Mouse (Mus musculus) midbrain, embryonic 10.5 days (tissue): Measurements from ENCODE around the gene Fbf1. TPM values are rescaled to one million over a fixed set of nuclear protein-coding genes. Genes with fewer than 3 reads are reported as not detected.
"Not testable (repeated sequence)": the region's sequence is repeated elsewhere in the genome, so short reads cannot be mapped to it uniquely, and the experiment has no call there.

Experiments used
- DNase-seq: peaks from one replicate; pipeline ENCODE4 v3.0.0-alpha.2; 2017; ENCODE audit warnings: low spot score
- H3K27ac ChIP-seq: fragments of 300-500 bp; sonication (generic); replicated peaks from 2 replicates; pipeline ENCODE4 v1.5.1; 2016; ENCODE audit warnings: mild to moderate bottlenecking
- H3K27me3 ChIP-seq: fragments of 300-500 bp; sonication (generic); 2 replicates; pipeline ENCODE4 v1.6.1; 2016; ENCODE audit warnings: low read depth, mild to moderate bottlenecking; ENCODE audit not compliant: poor library complexity, severe bottlenecking
- H3K36me3 ChIP-seq: fragments of 300-500 bp; sonication (generic); 2 replicates; pipeline ENCODE4 v1.6.1; 2016; ENCODE audit warnings: mild to moderate bottlenecking, moderate library complexity
- H3K4me1 ChIP-seq: fragments of 300-500 bp; sonication (generic); 2 replicates; pipeline ENCODE4 v1.6.1; 2016
- H3K4me3 ChIP-seq: fragments of 300-500 bp; sonication (generic); 2 replicates; pipeline ENCODE4 v1.5.1; 2016; ENCODE audit warnings: mild to moderate bottlenecking, moderate library complexity
- H3K9me3 ChIP-seq: fragments of 300-500 bp; sonication (generic); replicated peaks from 2 replicates; pipeline ENCODE4 v1.6.1; 2016; ENCODE audit warnings: mild to moderate bottlenecking
- WGBS: fragments of 180-500 bp; shearing (Covaris S2); methylation state at CpG from one replicate; pipeline ENCODE4 v1.1.7; 2016; 5-methylcytosine and 5-hydroxymethylcytosine counted together
- polyA plus RNA-seq: library from polyadenylated mRNA; unstranded; fragments of >200 nt; fragmentation: Nextera tagmentation; extraction: Ambion mirVana; gene quantifications from 2 replicates; pipeline ENCODE4 v1.2.1, GENCODE M21; 2016

The Fbf1 gene
- polyA plus RNA-seq, 1 experiment from 2014 or later: 58.9 TPM

DNA sequence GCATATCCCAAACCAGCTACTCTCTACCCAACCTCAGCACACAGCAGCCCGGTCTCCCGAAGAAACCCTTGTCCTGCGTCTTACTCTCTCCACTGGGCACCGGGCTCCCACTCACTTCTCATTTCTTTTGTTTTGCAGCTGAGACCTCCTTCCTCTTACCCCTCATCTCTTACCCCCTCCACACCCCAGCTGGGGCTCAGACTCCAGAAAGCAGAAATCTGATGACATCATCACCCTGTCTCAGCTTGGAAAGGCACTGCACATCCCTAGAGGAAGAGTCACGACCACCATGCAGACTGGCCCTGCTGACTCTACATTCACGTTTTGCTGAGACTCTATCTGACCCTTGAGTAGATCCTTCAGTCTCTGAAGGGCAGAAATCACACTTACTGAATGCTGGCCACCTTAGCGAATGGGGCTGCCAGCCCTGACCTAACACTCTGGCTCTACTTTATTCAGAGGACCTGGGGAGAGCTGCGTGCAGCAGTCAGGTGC is 37.9 kb downstream of the Fbf1 start:
- H3K4me1 ChIP-seq: peaks cover 45% of the 10 kb centered on the region
- peak overlapping the region; percentile 88 for H3K27ac ChIP-seq
- H3K36me3 ChIP-seq: peaks cover 51% of the 10 kb centered on the region
- WGBS: 48% methylated on average over 8 of the region's 8 CpGs
- peaks cover 24% of the 10 kb centered on the region for H3K27me3 ChIP-seq
- H3K9me3 ChIP-seq: no peaks in the 10 kb centered on the region
- H3K4me3 ChIP-seq: peak overlapping the region; percentile 67
- no peak for DNase-seq

DNA sequence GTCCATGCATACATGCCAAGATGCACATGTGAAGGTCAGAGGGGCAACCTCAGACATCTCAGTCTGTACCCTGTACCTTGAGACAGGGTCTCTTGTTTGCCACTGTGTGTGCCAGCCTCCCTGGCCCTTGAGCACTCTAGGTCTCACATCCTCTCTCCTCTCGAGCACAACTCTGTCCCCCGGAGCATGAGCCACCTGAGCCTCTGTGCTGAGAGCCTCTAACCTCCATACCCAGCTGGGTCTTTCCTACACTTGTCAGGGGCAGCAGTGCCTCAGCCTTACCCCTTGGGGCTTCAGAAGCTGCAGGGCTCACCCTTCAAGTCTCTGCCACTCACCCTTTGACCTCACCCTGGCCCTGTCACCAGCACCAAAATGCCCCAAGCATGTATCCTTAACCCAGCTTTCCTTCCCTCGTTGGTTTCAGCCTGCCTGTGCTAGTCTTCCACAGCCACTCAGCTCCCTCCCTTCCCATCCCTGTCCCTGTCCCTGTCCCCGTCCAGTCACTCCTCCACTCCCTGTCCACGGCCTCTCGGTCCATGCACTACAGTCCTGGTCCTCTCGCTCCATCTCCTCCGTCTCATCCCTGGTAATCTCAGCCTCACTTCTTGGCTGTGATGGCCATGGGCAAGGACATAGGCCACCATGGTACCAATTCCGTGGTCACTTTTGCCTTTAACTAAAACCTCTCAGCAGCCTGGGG is 38.7 kb downstream of the Fbf1 start:
- 83% methylated on average over 9 of the region's 9 CpGs for WGBS
- H3K9me3 ChIP-seq: no peaks in the 10 kb centered on the region
- peaks cover 45% of the 10 kb centered on the region for H3K4me1 ChIP-seq
- peak overlapping the region; percentile 67; the same call in 1 of the 2 replicates for H3K4me3 ChIP-seq
- no peak for DNase-seq
- peaks cover 24% of the 10 kb centered on the region for H3K27me3 ChIP-seq
- H3K36me3 ChIP-seq: peaks cover 43% of the 10 kb centered on the region
- H3K27ac ChIP-seq: peak overlapping the region; percentile 88

DNA sequence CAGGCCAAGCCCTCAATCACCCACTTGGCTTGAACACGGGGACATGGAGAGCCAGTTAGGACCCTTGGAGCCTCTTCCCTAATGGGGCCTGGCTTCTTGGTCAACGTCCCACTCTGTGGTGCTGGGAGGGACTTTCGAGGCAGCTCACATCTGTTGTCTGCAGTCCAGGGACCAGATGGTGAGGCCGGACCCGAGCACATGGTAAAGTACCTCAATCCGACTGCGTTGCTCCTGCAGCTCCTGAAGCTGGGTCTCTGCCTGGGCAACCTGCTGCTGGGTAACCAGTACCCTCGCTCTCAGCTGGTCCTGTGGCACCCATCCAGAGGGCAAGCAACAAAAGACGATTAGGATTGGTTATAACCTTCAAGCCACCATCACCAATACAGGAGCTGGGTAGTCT is 40.0 kb downstream of the Fbf1 start:
- Histone ChIP-seq H3K9me3 (no peaks in the 10 kb centered on the region), H3K27me3 (peaks cover 24% of the 10 kb centered on the region), H3K27ac (peak overlapping the region; percentile 71), H3K4me1 (peaks cover 45% of the 10 kb centered on the region), H3K4me3 (peak overlapping the region; percentile 36; the same call in 1 of the 2 replicates), H3K36me3 (peaks cover 31% of the 10 kb centered on the region)
- no peak for DNase-seq
- 77% methylated on average over 9 of the region's 9 CpGs for WGBS

DNA sequence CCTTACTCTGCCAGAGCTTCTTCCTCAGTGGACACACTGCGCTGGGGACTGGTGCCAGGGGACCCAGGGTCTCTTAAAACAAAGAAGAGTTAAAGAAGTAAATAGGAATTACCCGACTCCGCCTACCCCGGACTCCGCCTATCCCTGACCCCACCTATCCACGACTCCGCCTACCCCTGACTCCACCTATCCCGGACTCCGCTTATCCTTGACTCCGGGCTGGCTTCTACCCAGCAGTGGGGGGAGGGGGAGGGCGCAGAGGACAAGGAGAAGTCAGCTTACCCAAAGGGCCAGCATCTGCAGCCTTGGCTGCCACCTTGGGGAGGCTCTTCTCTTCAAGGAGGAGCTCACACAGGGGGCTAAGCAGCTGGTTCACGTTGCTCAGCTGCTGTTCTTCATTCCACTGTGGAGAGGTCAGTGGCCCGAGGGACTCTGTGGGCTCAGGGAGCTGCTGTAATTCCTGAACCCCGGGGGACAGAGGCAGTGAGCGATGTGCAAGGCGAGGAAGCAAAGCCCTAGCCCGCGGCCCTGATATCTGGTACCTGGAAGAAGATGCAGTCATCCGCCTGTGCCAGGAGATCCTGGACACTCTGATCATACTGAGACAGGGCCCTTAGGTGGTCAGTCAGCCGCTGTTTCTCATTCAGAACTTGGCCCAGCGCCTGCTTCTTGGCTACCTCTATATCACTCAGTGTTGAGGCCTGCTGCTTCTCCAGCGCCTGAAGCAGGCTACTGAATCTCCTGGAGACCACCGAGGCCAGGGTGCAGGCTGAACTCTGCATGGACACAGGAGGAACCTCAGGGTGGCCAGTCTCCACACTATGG is 40.6 kb downstream of the Fbf1 start, which contains the start of gene Trim47:
Trim47 (minus strand) TSS at position 55 of the 825 bp plus-strand sequence.
- H3K4me3 ChIP-seq: peak within 1 kb of the TSS; percentile 36

DNA sequence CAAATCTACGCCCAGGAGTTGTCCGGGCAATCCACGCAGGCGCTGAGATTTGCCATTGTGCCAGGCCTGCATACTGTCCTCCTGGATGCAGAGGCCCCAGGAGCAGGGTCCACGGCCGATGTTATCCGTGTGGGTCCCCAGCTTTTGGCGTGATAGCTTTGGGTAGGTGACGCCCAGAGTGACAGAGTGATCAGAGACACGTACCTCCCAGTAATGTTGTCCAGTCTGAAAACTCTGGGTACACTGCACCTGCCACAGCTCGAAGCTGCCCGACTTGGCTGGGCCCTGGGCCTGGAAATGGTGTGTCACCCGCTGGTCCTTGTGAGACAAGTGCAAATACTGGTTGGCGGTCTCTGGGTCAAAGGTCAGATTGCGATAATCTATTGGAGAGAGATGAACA is 41.7 kb downstream of the Fbf1 start:
- Histone ChIP-seq H3K27me3 (peaks cover 19% of the 10 kb centered on the region), H3K4me3 (no peak overlapping the region), H3K9me3 (no peaks in the 10 kb centered on the region), H3K27ac (no peak overlapping the region), H3K36me3 (peaks cover 13% of the 10 kb centered on the region), H3K4me1 (peaks cover 40% of the 10 kb centered on the region)
- DNase-seq: no peak
- WGBS: 92% methylated on average over 15 of the region's 15 CpGs

More for the DNA sequence above, 40.6 kb downstream of the Fbf1 start, which contains the start of gene Trim47:
- H3K27ac ChIP-seq: peak within 1 kb of the TSS; percentile 71
- H3K9me3 ChIP-seq: no peaks in the 10 kb centered on the region
- WGBS: 26% methylated on average over 23 of the region's 23 CpGs
- peaks cover 24% of the 10 kb centered on the region for H3K36me3 ChIP-seq
- H3K27me3 ChIP-seq: peaks cover 24% of the 10 kb centered on the region
- DNase-seq: peak; percentile 68
- H3K4me1 ChIP-seq: peaks cover 45% of the 10 kb centered on the region

DNA sequence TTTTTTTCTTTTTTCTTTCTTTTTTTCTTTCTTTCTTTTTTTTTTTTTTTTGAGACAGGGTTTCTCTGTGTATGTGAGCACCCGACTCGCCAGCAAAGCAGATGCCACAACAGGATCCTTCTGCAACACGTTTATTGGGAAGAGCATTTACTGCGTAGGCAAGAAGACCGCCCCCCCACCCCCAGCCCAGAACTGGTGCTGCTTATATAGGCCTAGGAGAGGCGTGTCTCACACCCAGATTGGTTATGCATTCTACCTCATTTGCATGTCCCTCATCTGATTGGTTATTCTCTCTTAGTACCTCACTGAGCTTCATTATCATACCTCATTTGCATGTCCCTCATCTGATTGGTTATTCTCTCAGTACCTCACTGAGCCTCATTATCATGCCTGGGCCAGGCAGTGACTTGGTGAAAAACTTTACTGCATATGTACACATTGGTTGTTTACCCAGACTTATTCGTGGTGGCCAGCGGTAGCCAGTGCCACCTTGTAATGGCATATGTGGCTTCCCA is 46.2 kb downstream of the Fbf1 start:
- not testable (repeated sequence) for H3K9me3 ChIP-seq, H3K27ac ChIP-seq, H3K27me3 ChIP-seq, H3K4me3 ChIP-seq, DNase-seq
- 95% methylated on average over 8 of the region's 8 CpGs for WGBS
- Histone ChIP-seq H3K4me1 (peaks cover 17% of the 10 kb centered on the region), H3K36me3 (peaks cover 13% of the 10 kb centered on the region)

DNA sequence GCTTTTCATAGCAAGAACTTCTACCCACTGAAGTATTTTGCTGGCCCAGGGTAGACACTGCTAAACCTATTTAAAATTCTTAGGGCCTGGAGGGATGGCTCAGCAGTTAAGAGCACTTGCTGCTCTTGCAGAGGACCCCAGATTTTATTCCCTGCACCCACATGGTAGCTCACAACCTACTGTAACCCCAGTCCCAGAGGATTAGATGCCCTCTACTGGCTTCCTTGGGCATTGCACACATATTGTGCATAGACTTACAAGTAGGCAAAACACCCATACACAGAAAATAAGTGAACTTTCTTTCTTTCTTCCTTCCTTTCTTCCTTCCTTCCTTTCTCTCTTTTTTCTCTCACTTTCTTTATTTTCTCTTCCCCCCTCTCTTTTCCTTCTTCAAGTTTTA is 50.1 kb downstream of the Fbf1 start:
- Histone ChIP-seq H3K4me1 (peaks cover 13% of the 10 kb centered on the region), H3K36me3 (no peaks in the 10 kb centered on the region), H3K9me3 (no peaks in the 10 kb centered on the region), H3K27ac (no peak overlapping the region), H3K27me3 (no peaks in the 10 kb centered on the region), H3K4me3 (no peak overlapping the region)
- no peak for DNase-seq

DNA sequence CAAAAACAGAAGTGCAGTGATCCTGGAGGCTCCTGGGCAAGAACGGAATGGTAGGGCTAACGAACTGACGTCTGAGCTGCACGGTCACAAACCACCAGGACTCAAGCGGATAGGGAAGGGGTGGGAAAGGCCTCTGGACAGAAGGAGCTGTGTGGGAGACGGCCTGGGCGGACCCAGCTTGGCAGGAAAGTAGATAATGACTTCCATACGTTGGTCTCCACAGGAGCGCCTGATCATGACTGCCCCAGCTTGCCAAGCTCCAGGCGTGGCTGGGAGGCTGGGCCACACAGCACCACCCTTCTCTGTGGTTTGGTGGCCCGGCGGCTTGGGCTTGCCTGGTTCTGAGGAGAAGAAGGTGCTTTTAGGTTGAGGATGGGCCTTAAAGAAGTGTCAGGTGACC is 50.7 kb downstream of the Fbf1 start:
- H3K36me3 ChIP-seq: no peaks in the 10 kb centered on the region
- peaks cover 4% of the 10 kb centered on the region for H3K27me3 ChIP-seq
- WGBS: 79% methylated on average over 12 of the region's 12 CpGs
- H3K27ac ChIP-seq: no peak overlapping the region
- H3K4me3 ChIP-seq: no peak overlapping the region
- H3K9me3 ChIP-seq: no peaks in the 10 kb centered on the region
- H3K4me1 ChIP-seq: peaks cover 13% of the 10 kb centered on the region
- no peak for DNase-seq

DNA sequence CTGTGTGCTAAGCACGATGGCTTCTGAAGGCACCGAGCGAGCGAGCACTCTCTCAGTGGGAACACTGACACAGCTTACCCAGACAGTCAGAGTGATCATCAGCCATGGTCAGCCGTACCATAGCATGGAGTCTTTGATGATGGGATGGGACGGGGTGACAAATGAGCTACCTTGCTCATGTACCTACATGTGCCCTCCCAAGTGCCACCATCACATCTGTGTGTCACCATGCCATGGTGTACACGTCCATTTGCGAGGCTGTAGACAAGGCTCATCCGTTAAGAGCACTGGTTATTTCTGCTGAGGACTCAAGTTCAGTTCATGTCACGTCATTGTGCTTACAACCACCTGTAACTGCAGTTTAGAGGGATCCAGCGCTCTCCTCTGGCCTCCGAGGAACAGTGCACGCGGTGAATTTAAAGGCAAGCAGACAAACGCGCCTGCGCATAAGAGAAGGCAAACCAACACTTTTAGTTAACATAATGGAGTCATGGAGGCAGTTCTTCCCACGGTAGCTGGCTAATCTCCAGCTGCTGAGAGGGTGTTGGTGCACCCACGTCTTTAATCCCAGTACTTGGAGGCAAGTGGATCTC is 56.3 kb downstream of the Fbf1 start:
- no peak overlapping the region for H3K4me3 ChIP-seq
- no peak for DNase-seq
- H3K27ac ChIP-seq: no peak overlapping the region
- peaks cover 36% of the 10 kb centered on the region for H3K4me1 ChIP-seq
- no peaks in the 10 kb centered on the region for H3K36me3 ChIP-seq
- no peaks in the 10 kb centered on the region for H3K9me3 ChIP-seq
- 82% methylated on average over 19 of the region's 19 CpGs for WGBS
- H3K27me3 ChIP-seq: peaks cover 59% of the 10 kb centered on the region

DNA sequence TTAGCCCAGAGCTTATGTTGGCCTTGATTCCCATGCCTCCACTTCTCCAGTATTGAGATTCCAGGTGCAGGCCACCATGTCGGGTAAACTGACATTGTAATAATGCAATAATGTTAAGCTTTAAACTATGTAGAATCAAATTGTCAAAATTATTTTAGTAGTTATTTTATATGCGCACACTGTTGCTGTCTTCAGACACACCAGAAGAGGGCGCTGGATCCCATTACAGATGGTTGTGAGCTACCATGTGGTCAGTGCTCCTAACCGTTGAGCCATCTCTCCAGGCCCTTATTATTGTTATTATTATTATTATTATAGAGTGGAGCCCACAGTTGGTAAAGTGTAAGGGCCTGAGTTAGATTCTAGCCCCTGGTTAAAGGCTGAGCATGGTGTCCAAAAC is 56.9 kb downstream of the Fbf1 start:
- Histone ChIP-seq H3K27me3 (peaks cover 66% of the 10 kb centered on the region), H3K36me3 (no peaks in the 10 kb centered on the region), H3K4me3 (no peak overlapping the region), H3K9me3 (no peaks in the 10 kb centered on the region), H3K4me1 (peaks cover 43% of the 10 kb centered on the region), H3K27ac (no peak overlapping the region)
- no peak for DNase-seq
- 75% methylated on average over 4 of the region's 4 CpGs for WGBS

DNA sequence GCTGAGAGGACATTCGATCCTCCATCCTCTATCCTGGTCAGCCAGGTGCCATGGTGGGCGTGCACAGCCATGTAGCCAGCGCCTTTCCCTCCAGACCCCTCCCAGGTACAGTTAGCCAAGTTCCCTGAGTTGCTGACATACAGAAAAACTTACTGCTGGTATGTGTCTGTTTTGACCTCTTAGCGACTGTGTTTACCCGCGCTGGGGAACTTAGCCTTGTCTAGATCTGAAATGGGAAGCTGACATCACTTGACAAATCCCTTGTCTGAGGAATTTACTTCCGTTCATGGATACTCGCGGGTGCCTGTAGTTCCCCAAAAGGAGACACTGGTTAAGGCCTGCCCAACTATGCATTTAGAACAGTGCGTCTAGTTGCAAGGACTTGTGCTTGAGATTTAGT is 57.4 kb downstream of the Fbf1 start:
- H3K4me3 ChIP-seq: peak overlapping the region; percentile 46
- peaks cover 71% of the 10 kb centered on the region for H3K27me3 ChIP-seq

DNA sequence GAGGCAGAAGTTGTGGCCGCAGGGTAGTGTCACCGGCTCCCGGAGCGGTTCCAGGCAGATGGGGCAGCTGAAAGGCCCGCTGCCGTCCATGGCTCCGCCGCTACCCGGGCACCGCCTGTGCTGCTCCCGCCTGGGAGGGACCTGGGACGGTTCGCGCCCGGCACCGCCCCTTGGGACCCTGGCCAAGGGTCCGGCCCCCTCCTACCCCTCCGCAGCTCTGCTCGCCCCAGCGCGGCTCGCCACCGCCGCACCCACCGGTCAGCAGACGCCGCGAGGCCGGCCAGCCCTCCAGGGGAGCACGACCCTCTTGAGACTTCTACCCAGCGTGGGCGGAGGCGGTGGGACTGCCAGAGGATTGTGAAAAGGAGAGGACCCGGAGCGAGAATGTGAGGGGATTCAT is 57.8 kb downstream of the Fbf1 start:
- WGBS: 1% methylated on average over 35 of the region's 35 CpGs

More for the DNA sequence above, 57.4 kb downstream of the Fbf1 start:
- no peaks in the 10 kb centered on the region for H3K36me3 ChIP-seq
- H3K4me1 ChIP-seq: peaks cover 47% of the 10 kb centered on the region
- no peaks in the 10 kb centered on the region for H3K9me3 ChIP-seq
- no peak overlapping the region for H3K27ac ChIP-seq
- DNase-seq: no peak
- WGBS: 31% methylated on average over 10 of the region's 10 CpGs

More for the DNA sequence above, 57.8 kb downstream of the Fbf1 start:
- Histone ChIP-seq H3K4me3 (peak overlapping the region; percentile 46), H3K36me3 (no peaks in the 10 kb centered on the region), H3K4me1 (peaks cover 47% of the 10 kb centered on the region), H3K27ac (peak overlapping the region; percentile 52; the same call in 1 of the 2 replicates), H3K27me3 (peaks cover 75% of the 10 kb centered on the region), H3K9me3 (no peaks in the 10 kb centered on the region)
- DNase-seq: no peak
